Comparison of ENCODE assay signal across 8 mouse cellular contexts in genomic region chr6:120464406-120464939, GRCm38 (mm10). TPM values are rescaled to one million over a fixed set of nuclear protein-coding genes. Genes with fewer than 3 reads are reported as not detected.
DNase-seq lines count a peak whose midpoint lies in the region; ATAC-seq and TF ChIP-seq lines count a peak whose summit lies in the region.

No protein-coding gene starts in this region.

- peaks cover 52% of the 10 kb centered on the region for H3K27me3 ChIP-seq in heart, embryonic 10.5 days (ENCODE audit: insufficient read depth, poor library complexity, severe bottlenecking)
- H3K27me3 ChIP-seq in midbrain, postnatal 0 days (ENCODE audit: insufficient read depth, low read length): peaks cover 15% of the 10 kb centered on the region
- H3K27me3 ChIP-seq in midbrain, embryonic 14.5 days (ENCODE audit: control insufficient read depth, insufficient read depth, low read length): peaks cover 29% of the 10 kb centered on the region
- H3K27me3 ChIP-seq in hindbrain, embryonic 15.5 days: peaks cover 7% of the 10 kb centered on the region; the same call in 1 of the 2 replicates
- peaks cover 17% of the 10 kb centered on the region for H3K27me3 ChIP-seq in stomach, embryonic 15.5 days (replicated peaks)

- H3K4me3 ChIP-seq in heart, embryonic 10.5 days: peak overlapping the region; percentile 76
- 0 out of 2 replicates have a peak overlapping the region, but pooled peaks have one; percentile 1 for H3K4me3 ChIP-seq in midbrain, postnatal 0 days (ENCODE audit: low read depth, low read length)
- no peak overlapping the region for H3K4me3 ChIP-seq in midbrain, embryonic 14.5 days (replicated peaks; ENCODE audit: low read depth, low read length)
- H3K4me3 ChIP-seq in hindbrain, embryonic 15.5 days: no peak overlapping the region
- peak overlapping the region; percentile 71 for H3K4me3 ChIP-seq in stomach, embryonic 15.5 days (replicated peaks)

- H3K4me1 ChIP-seq in heart, embryonic 10.5 days: peaks cover 17% of the 10 kb centered on the region
- H3K4me1 ChIP-seq in midbrain, postnatal 0 days (ENCODE audit: insufficient read depth, low read length): no peaks in the 10 kb centered on the region
- peaks cover 8% of the 10 kb centered on the region for H3K4me1 ChIP-seq in midbrain, embryonic 14.5 days (ENCODE audit: control insufficient read depth, insufficient read depth, low read length)
- H3K4me1 ChIP-seq in hindbrain, embryonic 15.5 days (replicated peaks): peaks cover 17% of the 10 kb centered on the region
- peaks cover 11% of the 10 kb centered on the region for H3K4me1 ChIP-seq in stomach, embryonic 15.5 days

- intact Hi-C loops in heart, postnatal 25 days (cut with DNase I): no loop called here

- no peak overlapping the region for H3K4me2 ChIP-seq in midbrain, postnatal 0 days (ENCODE audit: low read depth, low read length, poor library complexity, severe bottlenecking)
- no peak overlapping the region for H3K4me2 ChIP-seq in midbrain, embryonic 14.5 days (ENCODE audit: low read length)
- peak overlapping the region; percentile 62 for H3K4me2 ChIP-seq in hindbrain, embryonic 15.5 days
- H3K4me2 ChIP-seq in stomach, embryonic 15.5 days: peak overlapping the region; percentile 76

- DNase-seq in heart, embryonic 10.5 days (ENCODE audit: low spot score): no peak
- no peak for DNase-seq in heart, postnatal 25 days (ENCODE audit: low spot score)
- no peak for DNase-seq in midbrain, postnatal 0 days (ENCODE audit: low spot score)
- DNase-seq in midbrain, embryonic 14.5 days: no peak
- no peak for DNase-seq in adrenal gland, adult 2 months
- no peak for DNase-seq in cerebellum, adult 9-10 months

- no peaks in the 10 kb centered on the region for H3K36me3 ChIP-seq in heart, embryonic 10.5 days
- H3K36me3 ChIP-seq in midbrain, postnatal 0 days (ENCODE audit: insufficient read depth, low read length): no peaks in the 10 kb centered on the region
- no peaks in the 10 kb centered on the region for H3K36me3 ChIP-seq in midbrain, embryonic 14.5 days (ENCODE audit: control insufficient read depth, insufficient read depth, low read length)
- no peaks in the 10 kb centered on the region for H3K36me3 ChIP-seq in hindbrain, embryonic 15.5 days
- no peaks in the 10 kb centered on the region for H3K36me3 ChIP-seq in stomach, embryonic 15.5 days

- ATAC-seq in midbrain, postnatal 0 days (ENCODE audit: low FRiP score): no peak
- no peak for ATAC-seq in midbrain, embryonic 14.5 days (ENCODE audit: low FRiP score, low TSS enrichment)
- ATAC-seq in hindbrain, embryonic 15.5 days (ENCODE audit: low FRiP score, low read depth): no peak
- ATAC-seq in stomach, embryonic 15.5 days (ENCODE audit: insufficient read depth, low FRiP score, low read depth): no peak

- H3K9me3 ChIP-seq in heart, embryonic 10.5 days: no peaks in the 10 kb centered on the region
- no peaks in the 10 kb centered on the region for H3K9me3 ChIP-seq in midbrain, postnatal 0 days (ENCODE audit: low read length)
- no peaks in the 10 kb centered on the region for H3K9me3 ChIP-seq in midbrain, embryonic 14.5 days (ENCODE audit: control insufficient read depth, low read length)
- H3K9me3 ChIP-seq in hindbrain, embryonic 15.5 days: no peaks in the 10 kb centered on the region
- H3K9me3 ChIP-seq in stomach, embryonic 15.5 days: no peaks in the 10 kb centered on the region

- WGBS in heart, embryonic 10.5 days: 54% methylated on average over 9 of the region's 9 CpGs
- 50% methylated on average over 9 of the region's 9 CpGs for WGBS in midbrain, postnatal 0 days
- 44% methylated on average over 9 of the region's 9 CpGs for WGBS in midbrain, embryonic 14.5 days
- WGBS in hindbrain, embryonic 15.5 days: 44% methylated on average over 9 of the region's 9 CpGs
- 42% methylated on average over 9 of the region's 9 CpGs for WGBS in stomach, embryonic 15.5 days

- no peak overlapping the region for H3K27ac ChIP-seq in heart, embryonic 10.5 days
- H3K27ac ChIP-seq in midbrain, postnatal 0 days (ENCODE audit: low read depth, low read length): no peak overlapping the region
- no peak overlapping the region for H3K27ac ChIP-seq in midbrain, embryonic 14.5 days (replicated peaks; ENCODE audit: low read depth, low read length)
- H3K27ac ChIP-seq in hindbrain, embryonic 15.5 days (replicated peaks): no peak overlapping the region
- H3K27ac ChIP-seq in stomach, embryonic 15.5 days: no peak overlapping the region

- H3K9ac ChIP-seq in midbrain, postnatal 0 days (replicated peaks; ENCODE audit: low read length, poor library complexity, severe bottlenecking): no peak overlapping the region
- no peak overlapping the region for H3K9ac ChIP-seq in midbrain, embryonic 14.5 days (replicated peaks; ENCODE audit: low read length)
- no peak overlapping the region for H3K9ac ChIP-seq in hindbrain, embryonic 15.5 days
- H3K9ac ChIP-seq in stomach, embryonic 15.5 days: no peak overlapping the region

- TF ChIP-seq CTCF in midbrain, postnatal 0 days (IDR thresholded peaks at IDR 0.05): no peak

RNA-seq across cellular contexts. Expression of gene Il17ra, which starts 1.4 kb away (rescaled TPM):
- 4.6 and 6.5 TPM in 2 replicates for polyA plus RNA-seq in heart, embryonic 10.5 days (2016; fragmentation: Nextera tagmentation; extraction: Ambion mirVana)
- total RNA-seq in heart, postnatal 25 days (2021): 1 to 10 TPM; 2.4 to 3.0 TPM
- total RNA-seq in midbrain, postnatal 0 days (2014; rRNA removed): 2.1 and 4.9 TPM in 2 replicates
- 2.0 and 2.3 TPM in 2 replicates for polyA plus RNA-seq in midbrain, postnatal 0 days (2015; fragmentation: Nextera tagmentation; extraction: Ambion mirVana)
- polyA plus RNA-seq in midbrain, embryonic 14.5 days (2014; fragmentation: Nextera tagmentation; extraction: Ambion mirVana): 1.6 and 2.8 TPM in 2 replicates
- polyA plus RNA-seq in hindbrain, embryonic 15.5 days (2015; fragmentation: Nextera tagmentation; extraction: Ambion mirVana): 5.7 and 6.0 TPM in 2 replicates
- 7.2 and 7.5 TPM in 2 replicates for polyA plus RNA-seq in stomach, embryonic 15.5 days (2015; fragmentation: Nextera tagmentation; extraction: Ambion mirVana)
- 10 to 100 TPM in 1 of 2 experiments, 1 to 10 TPM in 1; 8.7 to 10.5 TPM for total RNA-seq in adrenal gland, adult 2 months (2021)
- 9.2 and 15.1 TPM in 2 replicates for polyA plus RNA-seq in adrenal gland, adult 2 months (2012; rRNA removed)

RNA-seq across cellular contexts. Expression of gene Tmem121b, which starts 29.1 kb away (rescaled TPM):
- 0.03 and 0.07 TPM in 2 replicates for polyA plus RNA-seq in heart, embryonic 10.5 days (2016; fragmentation: Nextera tagmentation; extraction: Ambion mirVana)
- total RNA-seq in heart, postnatal 25 days (2021): not detected
- 27.2 and 30.5 TPM in 2 replicates for total RNA-seq in midbrain, postnatal 0 days (2014; rRNA removed)
- 2.5 and 2.7 TPM in 2 replicates for polyA plus RNA-seq in midbrain, postnatal 0 days (2015; fragmentation: Nextera tagmentation; extraction: Ambion mirVana)
- polyA plus RNA-seq in midbrain, embryonic 14.5 days (2014; fragmentation: Nextera tagmentation; extraction: Ambion mirVana): 4.4 and 6.3 TPM in 2 replicates
- polyA plus RNA-seq in hindbrain, embryonic 15.5 days (2015; fragmentation: Nextera tagmentation; extraction: Ambion mirVana): 2.9 and 3.5 TPM in 2 replicates
- 0.12 and 0.15 TPM in 2 replicates for polyA plus RNA-seq in stomach, embryonic 15.5 days (2015; fragmentation: Nextera tagmentation; extraction: Ambion mirVana)
- total RNA-seq in adrenal gland, adult 2 months (2021): under 1 TPM; 0.06 to 0.10 TPM
- 0.03 and 0.12 TPM in 2 replicates for polyA plus RNA-seq in adrenal gland, adult 2 months (2012; rRNA removed)

Comparison
In these comparisons a context has a peak if more than half of its experiments do, and no peak if none do; other contexts are left out.
1. H3K4me3 ChIP-seq: peak in heart, embryonic 10.5 days (single experiment), midbrain, postnatal 0 days (single experiment) and stomach, embryonic 15.5 days (single experiment); none in midbrain, embryonic 14.5 days (single experiment) and hindbrain, embryonic 15.5 days (single experiment).
2. H3K4me2 ChIP-seq: peak in hindbrain, embryonic 15.5 days (single experiment) and stomach, embryonic 15.5 days (single experiment); none in midbrain, postnatal 0 days (single experiment) and midbrain, embryonic 14.5 days (single experiment).